Mouse (Mus musculus): ENCODE results near the gene Sgms1.

The Sgms1 gene

GRCm38 (mm10) chr19:32237173-32237583 lies 152.3 kb downstream of the Sgms1 start:
- no peak for DNase-seq

GRCm38 (mm10) chr19:32234717-32235434 lies 154.6 kb downstream of the Sgms1 start:
- no peak for DNase-seq

- DNase-seq, result peak; percentile 46
Measured at GRCm38 (mm10) chr19:32231292-32231691, 158.2 kb downstream of the Sgms1 start.

GRCm38 (mm10) chr19:32230798-32231197 lies 158.7 kb downstream of the Sgms1 start:
- DNase-seq, result no peak

- DNase-seq, result no peak
Measured at GRCm38 (mm10) chr19:32230301-32230700, 159.2 kb downstream of the Sgms1 start.

GRCm38 (mm10) chr19:32229776-32230175 lies 159.7 kb downstream of the Sgms1 start:
- no peak for DNase-seq

- no peak for DNase-seq
Measured at GRCm38 (mm10) chr19:32227175-32227574, 162.3 kb downstream of the Sgms1 start.

- DNase-seq, result no peak
Measured at GRCm38 (mm10) chr19:32225097-32225490, 164.4 kb downstream of the Sgms1 start.

- DNase-seq, result no peak
Measured at GRCm38 (mm10) chr19:32224318-32225096, 165.0 kb downstream of the Sgms1 start.

GRCm38 (mm10) chr19:32223751-32224174 lies 165.8 kb downstream of the Sgms1 start:
- DNase-seq, result no peak

GRCm38 (mm10) chr19:32222083-32222482 lies 167.4 kb downstream of the Sgms1 start:
- no peak for DNase-seq

GRCm38 (mm10) chr19:32220991-32221390 lies 168.5 kb downstream of the Sgms1 start:
- no peak for DNase-seq

GRCm38 (mm10) chr19:32216710-32217109 lies 172.8 kb downstream of the Sgms1 start:
- no peak for DNase-seq

- DNase-seq, result no peak
Measured at GRCm38 (mm10) chr19:32214905-32215806, 174.4 kb downstream of the Sgms1 start.

GRCm38 (mm10) chr19:32213577-32213976 lies 175.9 kb downstream of the Sgms1 start:
- no peak for DNase-seq

- DNase-seq, result no peak
Measured at GRCm38 (mm10) chr19:32211293-32211585, 178.3 kb downstream of the Sgms1 start.

GRCm38 (mm10) chr19:32210450-32211292 lies 178.8 kb downstream of the Sgms1 start:
- peak; percentile 80 for DNase-seq

- no peak for DNase-seq
Measured at GRCm38 (mm10) chr19:32210099-32210449, 179.4 kb downstream of the Sgms1 start.

GRCm38 (mm10) chr19:32202131-32203114 lies 187.1 kb downstream of the Sgms1 start:
- DNase-seq, result no peak

GRCm38 (mm10) chr19:32199861-32200574 lies 189.5 kb downstream of the Sgms1 start:
- DNase-seq, result no peak
